Mouse (Mus musculus) pancreas, adult 10 weeks (tissue): Measurements from ENCODE around the gene Pxk. TPM values are rescaled to one million over a fixed set of nuclear protein-coding genes. Genes with fewer than 3 reads are reported as not detected.

ENCODE experiments used
- polyA plus RNA-seq: library from polyadenylated mRNA; stranded (reverse); fragments of 350-450 nt; fragmentation: Illumina TruSeq; extraction: RNeasy Lipid Tissue Mini Kit (QIAGEN cat#74804); gene quantifications from one replicate; pipeline ENCODE4 v1.2.3, GENCODE M21; 2015; ENCODE audit warnings: low read depth, low replicate concordance; ENCODE audit not compliant: insufficient read depth

Pxk gene
- 8.1 TPM for polyA plus RNA-seq

GRCm38 (mm10) chr14:8097978-8098686, at the start of gene Pxk:
Pxk (plus strand) TSS chr14:8098211.

DNA sequence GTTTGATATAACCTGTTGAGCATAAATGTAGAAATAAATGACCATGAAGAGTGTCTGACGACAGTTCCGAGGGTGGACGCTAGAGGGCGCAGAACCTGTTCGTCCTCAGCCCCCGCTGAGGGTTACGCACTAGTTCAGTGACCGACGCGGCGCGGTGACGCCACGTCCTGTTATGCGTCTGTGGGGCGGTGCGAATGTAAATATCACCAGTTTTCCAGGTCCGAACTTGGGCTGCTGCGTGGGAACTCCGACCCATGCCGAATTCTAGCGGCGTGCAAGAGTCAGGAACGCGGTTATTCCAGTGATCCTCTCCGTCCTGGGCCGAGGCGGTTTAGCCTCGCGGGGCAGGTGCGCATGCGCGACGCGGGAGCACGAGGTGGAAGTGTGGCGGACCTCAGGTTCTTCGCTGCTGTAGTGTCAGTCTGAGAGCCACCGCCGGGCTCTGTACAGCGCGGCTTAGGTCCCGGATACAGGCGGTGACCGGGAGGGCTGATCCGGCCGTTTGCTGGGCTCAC, 17.8 kb upstream of the Pxk start, which contains the start of gene Rpp14:
Gene Rpp14, plus strand, starts transcription at position 203 of the 515 bp plus-strand sequence.

DNA sequence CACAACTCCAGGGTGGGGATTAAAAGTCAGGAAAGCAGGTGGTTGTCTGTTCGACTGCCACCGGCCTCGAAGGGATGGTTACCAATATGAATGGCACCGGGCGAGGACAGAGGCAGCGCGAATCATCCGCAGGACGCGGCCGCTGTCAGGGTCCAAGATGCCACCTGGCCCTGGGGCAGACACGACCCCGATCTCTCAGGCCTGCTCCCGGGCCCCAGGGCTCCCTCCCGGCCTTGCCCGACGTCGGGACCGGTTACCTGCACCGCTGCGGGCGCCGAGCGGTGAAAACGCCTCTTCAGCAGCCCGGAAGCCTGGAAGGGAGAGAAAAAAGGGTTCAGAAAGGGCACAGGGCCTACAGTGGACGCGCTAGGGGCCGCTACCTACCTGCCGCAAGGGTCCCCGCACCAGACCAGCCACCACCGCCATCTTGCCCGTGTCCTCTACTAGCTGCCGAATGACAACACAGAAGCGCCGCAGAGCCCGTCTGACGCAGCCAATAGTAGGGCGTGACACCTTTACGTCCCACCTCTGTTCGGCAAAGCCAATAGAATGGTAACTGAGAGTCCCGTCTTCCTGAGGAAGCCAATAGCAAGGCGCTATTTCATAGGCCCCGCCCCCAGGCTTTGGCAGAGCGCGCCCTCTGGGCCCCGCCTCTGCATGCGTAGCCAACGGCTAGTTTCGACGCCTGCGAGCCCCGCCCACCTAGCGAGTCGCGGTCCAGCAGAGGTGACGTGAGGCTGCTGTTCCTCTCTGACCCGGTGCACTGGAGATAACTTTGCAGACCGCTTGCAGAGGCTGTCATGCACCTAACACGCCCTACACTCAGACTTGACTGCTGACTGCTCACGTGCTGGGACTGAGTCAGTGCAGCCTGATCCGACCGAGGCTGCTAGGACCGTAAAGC, 74.7 kb downstream of the Pxk start, which contains the start of gene Pdhb:
Gene Pdhb, minus strand, starts transcription at position 519 of the 904 bp plus-strand sequence.

GRCm38 (mm10) chr14:8213803-8214224, 115.8 kb downstream of the Pxk start, which contains the start of gene Kctd6:
Kctd6 (plus strand) TSS chr14:8214140.

Other genes with a start within 250 kb of the Pxk start
- gene Gm45521, start 140.9 kb upstream of the Pxk start, polyA plus RNA-seq: not detected
- 0.17 TPM for gene Dnase1l3, start 103.6 kb upstream of the Pxk start, polyA plus RNA-seq
- 4.3 TPM for gene Abhd6, start 95.3 kb upstream of the Pxk start, polyA plus RNA-seq
- gene Rpp14, start 17.8 kb upstream of the Pxk start, polyA plus RNA-seq: 4.2 TPM
- 35.8 TPM for gene Pdhb, start 74.8 kb downstream of the Pxk start, polyA plus RNA-seq
- 7.1 TPM for gene Kctd6, start 115.9 kb downstream of the Pxk start, polyA plus RNA-seq
- not detected for gene Acox2, start 161.1 kb downstream of the Pxk start, polyA plus RNA-seq
- gene Fam107a, start 219.8 kb downstream of the Pxk start, polyA plus RNA-seq: 1.9 TPM